Mouse (Mus musculus) myocyte (in vitro differentiated cells): ENCODE data around the gene Cecr2. TPM values are rescaled to one million over a fixed set of nuclear protein-coding genes. Genes with fewer than 3 reads are reported as not detected.

Source experiments
- H3K27me3 ChIP-seq: one replicate; pipeline ENCODE4 v1.6.1; 2011; ENCODE audit not compliant: control insufficient read depth, insufficient read depth, insufficient read length
- H3K36me3 ChIP-seq: one replicate; pipeline ENCODE4 v1.6.1; 2011; ENCODE audit not compliant: control insufficient read depth, insufficient read depth
- H3K4me2 ChIP-seq: one replicate; pipeline ENCODE4 v1.6.1; 2011; ENCODE audit warnings: low read depth, control low read depth
- H3K4me3 ChIP-seq: one replicate; pipeline ENCODE4 v1.5.1; 2011; ENCODE audit warnings: mild to moderate bottlenecking, control low read depth, moderate library complexity
- H3K79me2 ChIP-seq: one replicate; pipeline ENCODE4 v1.6.1; 2011; ENCODE audit not compliant: control insufficient read depth, insufficient read depth
- H3ac ChIP-seq: one replicate; pipeline ENCODE4 v1.6.1; 2011; ENCODE audit not compliant: control insufficient read depth, insufficient read length
- MYOD1 ChIP-seq, 3 experiments: IDR thresholded peaks; one replicate each; pipeline ENCODE4 v1.6.1; 2011; ENCODE audit warnings: control low read depth in 2 of 3, low read depth in 2 of 3, mild to moderate bottlenecking in 2 of 3, moderate library complexity in 1 of 3; ENCODE audit not compliant: insufficient read length in 2 of 3, control insufficient read depth in 1 of 3
- POLR2A ChIP-seq: IDR thresholded peaks from one replicate; pipeline ENCODE4 v1.6.1; 2011; ENCODE audit warnings: low read depth, mild to moderate bottlenecking, control low read depth, moderate library complexity; ENCODE audit not compliant: insufficient read length
- polyA plus RNA-seq: library from polyadenylated mRNA; unstranded; fragments of >200 nt; fragmentation: generic; extraction: Trizol; gene quantifications from one replicate; pipeline ENCODE4 v1.2.1, GENCODE M21; 2012; ENCODE audit warnings: missing spikeins

The Cecr2 gene
- polyA plus RNA-seq, 1 experiment = 0.12 TPM

DNA sequence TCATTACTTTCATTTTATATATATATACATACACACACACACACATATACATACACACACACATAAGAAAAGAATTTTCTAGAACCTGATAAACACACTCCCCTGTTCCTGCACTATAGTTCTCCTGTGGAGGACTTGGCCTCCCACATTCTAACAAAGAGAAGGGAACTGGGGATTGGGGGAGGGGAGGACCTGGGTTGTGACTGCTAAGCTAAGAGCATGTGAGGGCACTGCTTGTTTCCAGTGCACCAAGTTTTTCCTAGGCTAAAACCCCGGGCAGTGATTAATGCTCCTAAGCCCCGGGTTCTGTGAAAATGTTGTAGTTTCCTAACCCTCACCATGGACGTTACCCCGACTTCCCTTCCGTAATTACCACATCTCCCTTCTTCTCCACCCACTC, 154.0 kb downstream of the Cecr2 start:
- Histone ChIP-seq H3K36me3 (no peaks in the 10 kb centered on the region), H3K27me3 (no peaks in the 10 kb centered on the region), H3ac (no peak overlapping the region), H3K79me2 (peaks cover 50% of the 10 kb centered on the region), H3K4me2 (peak overlapping the region; percentile 83), H3K4me3 (peak overlapping the region; percentile 91)
- TF ChIP-seq POLR2A (no peak), MYOD1 (IDR thresholded peaks at IDR 0.05; ENCODE audit: control insufficient read depth in 1 of 3, insufficient read length in 2 of 3, low read depth in 2 of 3) (no peak)

Other genes starting within 250 kb of the Cecr2 start
- 12.0 TPM for gene Il17ra, start 203.1 kb upstream of the Cecr2 start, polyA plus RNA-seq
- gene Tmem121b, start 172.6 kb upstream of the Cecr2 start, polyA plus RNA-seq = 0.01 TPM
- gene Hdhd5, start 135.1 kb upstream of the Cecr2 start, polyA plus RNA-seq = 13.3 TPM
- 0.07 TPM for gene Slc25a18, start 107.2 kb downstream of the Cecr2 start, polyA plus RNA-seq
- gene Atp6v1e1, start 156.4 kb downstream of the Cecr2 start, polyA plus RNA-seq = 206 TPM
- gene Bcl2l13, start 169.8 kb downstream of the Cecr2 start, polyA plus RNA-seq = 32.8 TPM